8 mouse cellular contexts compared by ENCODE assay signal in genomic region chr8:105484030-105484368, GRCm38 (mm10). TPM values are rescaled to one million over a fixed set of nuclear protein-coding genes. Genes with fewer than 3 reads are reported as not detected.
DNase-seq lines count a peak whose midpoint lies in the region; ATAC-seq and TF ChIP-seq lines count a peak whose summit lies in the region.
"Had no signal": no experiment of that assay in that cellular context is flagged by ENCODE, and none has a peak within 500 bp of the region (broad histone marks: within the 10 kb centered on the region; RNA-seq: fewer than 3 reads in every experiment).

No protein-coding gene starts in this region.

- H3K4me3 ChIP-seq in intestine, embryonic 14.5 days (ENCODE audit: low read depth, low read length): no peak overlapping the region
- H3K4me3 ChIP-seq in intestine, postnatal 0 days (ENCODE audit: low read depth, low read length): no peak overlapping the region
- H3K4me3 ChIP-seq in brown adipose tissue, adult 24 weeks (ENCODE audit: insufficient read depth, low read depth, low read length): no peak overlapping the region
- no peak overlapping the region for H3K4me3 ChIP-seq in gastrocnemius, adult 2 months
- H3K4me3 ChIP-seq in neural tube, embryonic 11.5 days (ENCODE audit: low read depth, low read length): no peak overlapping the region

- H3K9ac ChIP-seq in intestine, embryonic 14.5 days (ENCODE audit: low read length): no peak overlapping the region
- no peak overlapping the region for H3K9ac ChIP-seq in intestine, postnatal 0 days (ENCODE audit: low read depth, low read length)
- H3K9ac ChIP-seq in neural tube, embryonic 11.5 days (ENCODE audit: low read length): no peak overlapping the region

- no peak overlapping the region for H3K27ac ChIP-seq in intestine, embryonic 14.5 days (ENCODE audit: low read depth)
- H3K27ac ChIP-seq in intestine, postnatal 0 days (ENCODE audit: low read depth, low read length): no peak overlapping the region
- H3K27ac ChIP-seq in brown adipose tissue, adult 24 weeks (replicated peaks; ENCODE audit: low read depth, low read length): peak overlapping the region; percentile 81
- peak overlapping the region; percentile 90 for H3K27ac ChIP-seq in gastrocnemius, adult 2 months
- H3K27ac ChIP-seq in neural tube, embryonic 11.5 days (ENCODE audit: low read depth, low read length): no peak overlapping the region

- no peak for DNase-seq in intestine, embryonic 14.5 days (ENCODE audit: low spot score)
- peak; percentile 72 for DNase-seq in gastrocnemius, adult 2 months
- DNase-seq in neural tube, embryonic 11.5 days (ENCODE audit: low spot score): no peak
- no peak for DNase-seq in adrenal gland, postnatal 25 days
- DNase-seq in left cerebral cortex, adult 8-10 months (ENCODE audit: low spot score in 2 of 2): no peak

- intact Hi-C loops in gastrocnemius, adult 2 months (cut with DNase I): loop anchor here (1.0 to 5.0 kb wide), 3 partner anchors 33 to 70 kb away; partner anchors contain the start of gene Hsd11b2

- H3K9me3 ChIP-seq in intestine, embryonic 14.5 days (ENCODE audit: control insufficient read depth, low read length): no peaks in the 10 kb centered on the region
- H3K9me3 ChIP-seq in intestine, postnatal 0 days (ENCODE audit: control insufficient read depth): no peaks in the 10 kb centered on the region
- no peaks in the 10 kb centered on the region for H3K9me3 ChIP-seq in neural tube, embryonic 11.5 days (ENCODE audit: control insufficient read depth, low read length)

- no peak for TF ChIP-seq CTCF in intestine, postnatal 0 days (IDR thresholded peaks at IDR 0.05; ENCODE audit: low read depth)
- no peak for TF ChIP-seq CTCF in gastrocnemius, adult 2 months (IDR thresholded peaks at IDR 0.05)

- no peak overlapping the region for H3K4me2 ChIP-seq in intestine, embryonic 14.5 days (ENCODE audit: low read length)
- H3K4me2 ChIP-seq in intestine, postnatal 0 days (replicated peaks; ENCODE audit: low read depth): no peak overlapping the region
- H3K4me2 ChIP-seq in neural tube, embryonic 11.5 days (ENCODE audit: low read depth): no peak overlapping the region

- peak; percentile 14; the same call in 1 of the 2 replicates for ATAC-seq in intestine, embryonic 14.5 days (replicated peaks; ENCODE audit: low FRiP score, low TSS enrichment, low read depth)
- ATAC-seq in intestine, postnatal 0 days: no peak
- ATAC-seq in neural tube, embryonic 11.5 days (ENCODE audit: insufficient read depth, low FRiP score, low TSS enrichment): 0 out of 2 replicates have a peak, but pooled peaks have one; percentile 36

- H3K36me3 ChIP-seq in intestine, embryonic 14.5 days (ENCODE audit: control insufficient read depth, insufficient read depth, low read length): peaks cover 14% of the 10 kb centered on the region; the same call in 1 of the 2 replicates
- 0 out of 2 replicates have a peak, but pooled peaks cover 4% of the 10 kb centered on the region for H3K36me3 ChIP-seq in intestine, postnatal 0 days (ENCODE audit: control insufficient read depth, insufficient read depth)
- no peaks in the 10 kb centered on the region for H3K36me3 ChIP-seq in neural tube, embryonic 11.5 days (ENCODE audit: control insufficient read depth, insufficient read depth, low read length)

- H3K4me1 ChIP-seq in intestine, embryonic 14.5 days (replicated peaks; ENCODE audit: control insufficient read depth, insufficient read depth, low read length): 0 out of 2 replicates have a peak, but pooled peaks cover 3% of the 10 kb centered on the region
- no peaks in the 10 kb centered on the region for H3K4me1 ChIP-seq in intestine, postnatal 0 days (replicated peaks; ENCODE audit: control insufficient read depth, insufficient read depth, low read length)
- peaks cover 8% of the 10 kb centered on the region; the same call in 1 of the 2 replicates for H3K4me1 ChIP-seq in brown adipose tissue, adult 24 weeks (ENCODE audit: control insufficient read depth, insufficient read depth, insufficient read length, low read length)
- peaks cover 7% of the 10 kb centered on the region for H3K4me1 ChIP-seq in neural tube, embryonic 11.5 days (ENCODE audit: control insufficient read depth, insufficient read depth, low read length)

- 60% methylated on average over 3 of the region's 3 CpGs for WGBS in intestine, embryonic 14.5 days
- 69% methylated on average over 3 of the region's 3 CpGs for WGBS in intestine, postnatal 0 days
- WGBS in neural tube, embryonic 11.5 days: 35% methylated on average over 3 of the region's 3 CpGs

- no peaks in the 10 kb centered on the region for H3K27me3 ChIP-seq in intestine, embryonic 14.5 days (replicated peaks; ENCODE audit: control insufficient read depth, insufficient read depth, low read length)
- H3K27me3 ChIP-seq in intestine, postnatal 0 days (replicated peaks; ENCODE audit: control insufficient read depth, insufficient read depth, low read length): no peaks in the 10 kb centered on the region
- no peaks in the 10 kb centered on the region for H3K27me3 ChIP-seq in neural tube, embryonic 11.5 days (ENCODE audit: control insufficient read depth, insufficient read depth, low read length)

RNA-seq across cellular contexts. Expression of gene Tppp3, which starts 12.7 kb away (rescaled TPM):
- 36.2 and 39.8 TPM in 2 replicates for polyA plus RNA-seq in intestine, embryonic 14.5 days (2014; fragmentation: Nextera tagmentation; extraction: Ambion mirVana)
- 67.9 and 78.5 TPM in 2 replicates for polyA plus RNA-seq in intestine, postnatal 0 days (2015; fragmentation: Nextera tagmentation; extraction: Ambion mirVana)
- polyA plus RNA-seq in brown adipose tissue, adult 24 weeks (2012; ENCODE audit: insufficient read depth, insufficient read length, missing spikeins): 29.6 and 45.2 TPM in 2 replicates
- 10 to 100 TPM; 52.8 to 53.4 TPM for total RNA-seq in gastrocnemius, adult 2 months (2021)
- 218 and 229 TPM in 2 replicates for polyA plus RNA-seq in neural tube, embryonic 11.5 days (2014; fragmentation: Nextera tagmentation; extraction: Ambion mirVana)
- 22.7 and 27.4 TPM in 2 replicates for total RNA-seq in adrenal gland, postnatal 25 days (2021)
- total RNA-seq in left cerebral cortex, adult 8-10 months (2022): 10 to 100 TPM; 59.3 to 66.5 (median 60.9) TPM

RNA-seq across cellular contexts. Expression of gene Zdhhc1, which starts 12.7 kb away (rescaled TPM):
- polyA plus RNA-seq in intestine, embryonic 14.5 days (2014; fragmentation: Nextera tagmentation; extraction: Ambion mirVana): 25.0 and 25.2 TPM in 2 replicates
- polyA plus RNA-seq in intestine, postnatal 0 days (2015; fragmentation: Nextera tagmentation; extraction: Ambion mirVana): 6.4 and 7.1 TPM in 2 replicates
- 8.7 and 10.2 TPM in 2 replicates for polyA plus RNA-seq in brown adipose tissue, adult 24 weeks (2012; ENCODE audit: insufficient read depth, insufficient read length, missing spikeins)
- 10 to 100 TPM in 1 of 2 experiments, 1 to 10 TPM in 1; 9.6 to 11.2 TPM for total RNA-seq in gastrocnemius, adult 2 months (2021)
- polyA plus RNA-seq in neural tube, embryonic 11.5 days (2014; fragmentation: Nextera tagmentation; extraction: Ambion mirVana): 18.5 and 18.9 TPM in 2 replicates
- total RNA-seq in adrenal gland, postnatal 25 days (2021): 17.7 and 20.6 TPM in 2 replicates
- total RNA-seq in left cerebral cortex, adult 8-10 months (2022): 10 to 100 TPM; 38.3 to 45.8 (median 42.9) TPM

RNA-seq across cellular contexts. Expression of gene Hsd11b2, which starts 34.6 kb away (rescaled TPM):
- polyA plus RNA-seq in intestine, embryonic 14.5 days (2014; fragmentation: Nextera tagmentation; extraction: Ambion mirVana): 3.1 and 3.8 TPM in 2 replicates
- polyA plus RNA-seq in intestine, postnatal 0 days (2015; fragmentation: Nextera tagmentation; extraction: Ambion mirVana): 1.1 and 4.1 TPM in 2 replicates
- polyA plus RNA-seq in brown adipose tissue, adult 24 weeks (2012; ENCODE audit: insufficient read depth, insufficient read length, missing spikeins): not detected in 2 replicates
- not detected for total RNA-seq in gastrocnemius, adult 2 months (2021)
- 22.5 and 23.9 TPM in 2 replicates for polyA plus RNA-seq in neural tube, embryonic 11.5 days (2014; fragmentation: Nextera tagmentation; extraction: Ambion mirVana)
- total RNA-seq in adrenal gland, postnatal 25 days (2021): 0.15 TPM in 1 of 2 replicates, not detected in the other
- total RNA-seq in left cerebral cortex, adult 8-10 months (2022): not detected
- total RNA-seq: liver, adult 2 months had no signal

Comparison
In these comparisons a context has a peak if more than half of its experiments do, and no peak if none do; other contexts are left out.
1. H3K27ac ChIP-seq: peak in brown adipose tissue, adult 24 weeks (single experiment) and gastrocnemius, adult 2 months (single experiment); none in intestine, embryonic 14.5 days (single experiment), intestine, postnatal 0 days (single experiment) and neural tube, embryonic 11.5 days (single experiment).